ENCODE assay signal across 8 mouse cellular contexts in the genomic region with DNA sequence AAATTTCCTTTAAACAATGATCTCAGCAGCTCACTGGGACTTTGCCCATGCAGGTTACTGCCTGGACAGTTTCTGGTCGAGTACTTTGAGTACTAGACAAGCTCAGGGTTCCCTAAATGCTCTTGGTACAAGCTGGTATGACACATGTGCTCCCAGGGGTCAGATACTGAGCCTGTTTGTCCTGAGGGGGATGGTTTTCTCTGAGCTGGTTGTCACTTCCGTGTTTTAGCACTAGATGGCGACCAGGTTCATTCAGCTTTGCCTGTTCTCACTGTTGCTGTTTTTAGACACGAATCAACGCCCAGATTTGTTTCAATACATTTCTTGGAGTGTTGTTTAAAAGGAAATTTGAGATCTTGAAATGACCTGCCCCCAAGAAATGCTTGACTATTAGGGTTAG. TPM values are rescaled to one million over a fixed set of nuclear protein-coding genes. Genes with fewer than 3 reads are reported as not detected.
DNase-seq lines count a peak whose midpoint lies in the region; ATAC-seq and TF ChIP-seq lines count a peak whose summit lies in the region.
"Had no signal": no experiment of that assay in that cellular context is flagged by ENCODE, and none has a peak within 500 bp of the region (broad histone marks: within the 10 kb centered on the region; RNA-seq: fewer than 3 reads in every experiment).

No protein-coding gene starts in this region.

- H3K9me3 ChIP-seq in liver, embryonic 14.5 days (ENCODE audit: control insufficient read depth, low read length), result no peaks in the 10 kb centered on the region
- H3K9me3 ChIP-seq: limb, embryonic 12.5 days had no signal

- 3% methylated on average over 5 of the region's 5 CpGs for whole genome bisulfite sequencing in liver, embryonic 14.5 days (ENCODE audit: insufficient replicate concordance)

- ATAC-seq in liver, embryonic 14.5 days (ENCODE audit: insufficient read depth), result no peak

- DNase-seq in testis, postnatal 10 days (ENCODE audit: low spot score), result peak; percentile 62
- DNase-seq in testis, postnatal 14 days (ENCODE audit: low spot score), result no peak
- peak; percentile 54 for DNase-seq in adrenal gland, adult 2 months
- DNase-seq in embryo, embryonic 11 days, result peak; percentile 72
- peak; percentile 72 for DNase-seq in induced T-regulatory cell, adult 2 months (ENCODE audit: low read depth)
- peak in 2 of 3 experiments; percentile 37 to 41 for DNase-seq in liver, embryonic 14.5 days (ENCODE audit: low read depth in 3 of 3, low spot score in 3 of 3)
- peak; percentile 71 to 72 for DNase-seq in right cerebral cortex, adult 2 months (ENCODE audit: low spot score in 2 of 2)

- TF ChIP-seq EP300 in liver, embryonic 14.5 days (IDR thresholded peaks at IDR 0.05; ENCODE audit: low read depth), result no peak

- no peak overlapping the region for H3K4me2 ChIP-seq in liver, embryonic 14.5 days (ENCODE audit: low read depth)
- H3K4me2 ChIP-seq: limb, embryonic 12.5 days had no signal

- peak; percentile 71 for TF ChIP-seq CTCF in liver, embryonic 14.5 days (IDR thresholded peaks at IDR 0.05; ENCODE audit: low read depth)

- no peak overlapping the region for H3K27ac ChIP-seq in liver, embryonic 14.5 days
- H3K27ac ChIP-seq: limb, embryonic 12.5 days had no signal

- H3K4me3 ChIP-seq in liver, embryonic 14.5 days (ENCODE audit: insufficient read depth in 1 of 2, low read depth in 2 of 2, low read length in 2 of 2), result no peak overlapping the region
- H3K4me3 ChIP-seq: limb, embryonic 12.5 days had no signal

- no peaks in the 10 kb centered on the region for H3K36me3 ChIP-seq in liver, embryonic 14.5 days (replicated peaks; ENCODE audit: control insufficient read depth, insufficient read depth, low read depth)
- H3K36me3 ChIP-seq: limb, embryonic 12.5 days had no signal

- peaks cover 0 to 12% of the 10 kb centered on the region in 2 experiments; a peak in 3 of 4 replicates for H3K4me1 ChIP-seq in liver, embryonic 14.5 days (replicated peaks; ENCODE audit: control insufficient read depth in 2 of 2, insufficient read depth in 2 of 2, low read length in 1 of 2)

- no peaks in the 10 kb centered on the region for H3K27me3 ChIP-seq in liver, embryonic 14.5 days (ENCODE audit: control insufficient read depth, insufficient read depth, low read length)
- H3K27me3 ChIP-seq: limb, embryonic 12.5 days had no signal

- no peak overlapping the region for H3K9ac ChIP-seq in liver, embryonic 14.5 days (replicated peaks)
- H3K9ac ChIP-seq: limb, embryonic 12.5 days had no signal

RNA-seq across cellular contexts. Expression of a gene that starts 2.6 kb away (rescaled TPM):
- 10 to 100 TPM; 65.2 to 83.3 TPM for total RNA-seq in adrenal gland, adult 2 months (2021)
- polyA plus RNA-seq in adrenal gland, adult 2 months (2012; rRNA removed), result 6.7 and 8.8 TPM in 2 replicates
- polyA plus RNA-seq in liver, embryonic 14.5 days (2012; rRNA removed), result 24.8 and 36.1 TPM in 2 replicates
- 96.0 and 104 TPM in 2 replicates for polyA plus RNA-seq in liver, embryonic 14.5 days (2014; fragmentation: Nextera tagmentation; extraction: Ambion mirVana)
